Mouse (Mus musculus) midbrain, embryonic 10.5 days (tissue): ENCODE measurements around the gene Cant1. TPM values are rescaled to one million over a fixed set of nuclear protein-coding genes. Genes with fewer than 3 reads are reported as not detected.

ENCODE experiments used
- DNase-seq: peaks from one replicate; pipeline ENCODE4 v3.0.0-alpha.2; 2017; ENCODE audit warnings: low spot score
- H3K27ac ChIP-seq: fragments of 300-500 bp; sonication (generic); replicated peaks from 2 replicates; pipeline ENCODE4 v1.5.1; 2016; ENCODE audit warnings: mild to moderate bottlenecking
- H3K27me3 ChIP-seq: fragments of 300-500 bp; sonication (generic); 2 replicates; pipeline ENCODE4 v1.6.1; 2016; ENCODE audit warnings: low read depth, mild to moderate bottlenecking; ENCODE audit not compliant: poor library complexity, severe bottlenecking
- H3K36me3 ChIP-seq: fragments of 300-500 bp; sonication (generic); 2 replicates; pipeline ENCODE4 v1.6.1; 2016; ENCODE audit warnings: mild to moderate bottlenecking, moderate library complexity
- H3K4me1 ChIP-seq: fragments of 300-500 bp; sonication (generic); 2 replicates; pipeline ENCODE4 v1.6.1; 2016
- H3K4me3 ChIP-seq: fragments of 300-500 bp; sonication (generic); 2 replicates; pipeline ENCODE4 v1.5.1; 2016; ENCODE audit warnings: mild to moderate bottlenecking, moderate library complexity
- H3K9me3 ChIP-seq: fragments of 300-500 bp; sonication (generic); replicated peaks from 2 replicates; pipeline ENCODE4 v1.6.1; 2016; ENCODE audit warnings: mild to moderate bottlenecking
- WGBS: fragments of 180-500 bp; shearing (Covaris S2); methylation state at CpG from one replicate; pipeline ENCODE4 v1.1.7; 2016; 5-methylcytosine and 5-hydroxymethylcytosine counted together
- polyA plus RNA-seq: library from polyadenylated mRNA; unstranded; fragments of >200 nt; fragmentation: Nextera tagmentation; extraction: Ambion mirVana; gene quantifications from 2 replicates; pipeline ENCODE4 v1.2.1, GENCODE M21; 2016

The Cant1 gene
- polyA plus RNA-seq, 1 experiment from 2014 or later = 22.8 TPM

DNA sequence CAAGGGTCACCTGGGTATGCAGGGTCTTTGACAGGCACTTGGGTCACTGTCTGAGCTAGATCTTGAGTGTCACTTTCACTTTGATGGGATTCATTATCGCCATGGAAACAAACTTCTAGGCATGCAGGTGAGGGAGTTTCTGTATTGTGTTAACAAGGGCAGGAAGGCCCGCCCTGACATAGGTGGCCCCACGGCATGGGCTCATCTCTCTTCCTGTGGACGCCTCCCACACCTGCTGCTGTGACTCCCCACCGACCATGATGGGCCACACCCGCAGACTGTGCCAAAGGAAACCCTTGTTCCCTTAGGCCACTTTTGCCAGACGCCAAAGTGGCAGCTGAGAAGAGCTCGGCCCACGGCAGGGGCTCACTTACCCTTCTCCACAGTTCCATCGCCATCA, 8.4 kb downstream of the Cant1 start:
- Histone ChIP-seq H3K36me3 (peaks cover 92% of the 10 kb centered on the region), H3K4me3 (no peak overlapping the region), H3K9me3 (no peaks in the 10 kb centered on the region), H3K27me3 (no peaks in the 10 kb centered on the region), H3K27ac (no peak overlapping the region), H3K4me1 (0 out of 2 replicates have a peak, but pooled peaks cover 3% of the 10 kb centered on the region)
- no peak for DNase-seq
- 95% methylated on average over 10 of the region's 10 CpGs for WGBS

DNA sequence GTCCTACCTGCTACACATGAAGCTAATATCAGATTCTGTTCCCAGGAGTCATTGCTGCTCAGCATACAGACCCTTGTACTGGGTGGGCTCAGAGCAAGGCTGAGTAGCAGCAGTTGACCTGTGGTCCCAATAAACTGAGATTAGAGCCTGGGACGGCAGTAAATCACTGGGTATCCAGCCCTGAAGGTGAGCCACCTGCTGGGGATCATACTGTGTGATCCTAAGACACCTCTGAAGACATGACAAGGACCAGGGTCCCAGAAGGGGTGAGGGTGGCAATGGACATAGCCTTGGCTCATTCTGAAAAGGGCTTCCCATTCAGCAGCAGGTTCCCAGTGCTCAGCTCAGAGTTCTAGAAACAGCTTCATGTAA, 8.8 kb downstream of the Cant1 start:
- DNase-seq = no peak
- H3K4me1 ChIP-seq = 0 out of 2 replicates have a peak, but pooled peaks cover 3% of the 10 kb centered on the region
- no peaks in the 10 kb centered on the region for H3K27me3 ChIP-seq
- H3K9me3 ChIP-seq = no peaks in the 10 kb centered on the region
- no peak overlapping the region for H3K4me3 ChIP-seq
- H3K36me3 ChIP-seq = peaks cover 92% of the 10 kb centered on the region
- no peak overlapping the region for H3K27ac ChIP-seq
- WGBS = 84% methylated on average over 1 of the region's 1 CpGs

DNA sequence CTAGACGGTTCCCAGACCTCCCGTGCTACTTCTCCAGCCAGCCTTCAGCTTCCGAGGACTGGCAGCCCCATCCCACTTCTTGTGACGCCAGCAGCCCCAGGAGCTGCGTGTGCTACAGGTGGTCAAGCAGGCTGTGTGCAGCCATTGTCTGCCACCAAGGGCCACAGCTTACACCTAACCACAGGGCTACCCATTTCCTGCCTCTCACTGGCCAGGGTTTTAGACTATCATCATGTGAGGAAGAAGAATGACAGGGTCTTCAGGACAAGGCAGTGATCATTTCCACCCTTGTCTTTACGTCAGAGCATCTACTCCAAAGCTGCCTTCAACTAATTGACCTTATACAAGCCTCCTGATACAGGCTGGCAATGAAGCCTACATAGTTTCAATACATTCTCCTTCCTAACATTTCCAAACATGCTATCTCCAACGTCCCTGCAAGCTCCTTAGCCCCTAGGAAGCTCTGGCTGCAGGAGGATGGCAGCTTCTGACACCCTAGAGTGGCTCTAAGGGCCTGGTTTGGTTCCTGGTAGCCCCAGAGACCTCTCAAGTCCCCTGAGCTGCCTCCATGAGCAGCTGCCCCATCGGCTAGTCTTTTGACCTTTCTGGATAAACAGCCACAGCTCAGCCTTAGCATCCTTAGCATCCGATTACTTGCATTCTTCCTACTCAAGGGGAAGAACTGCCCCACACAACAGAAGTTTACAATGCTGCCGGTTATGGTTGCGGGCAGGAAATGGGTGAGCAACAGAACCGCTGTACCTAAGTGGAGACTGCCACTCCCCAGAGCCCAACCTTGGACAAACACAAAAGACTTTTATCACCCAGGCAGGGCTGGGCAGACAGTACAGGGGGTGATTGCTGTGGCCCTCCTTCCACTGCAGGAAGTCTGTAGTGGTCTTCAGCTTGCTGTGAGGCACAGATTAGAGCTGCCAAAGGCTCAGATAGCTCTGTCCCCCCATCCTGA, 9.5 kb downstream of the Cant1 start:
- Histone ChIP-seq H3K27ac (no peak overlapping the region), H3K4me1 (0 out of 2 replicates have a peak, but pooled peaks cover 3% of the 10 kb centered on the region), H3K36me3 (peaks cover 86% of the 10 kb centered on the region), H3K27me3 (no peaks in the 10 kb centered on the region), H3K9me3 (no peaks in the 10 kb centered on the region), H3K4me3 (no peak overlapping the region)
- 89% methylated on average over 12 of the region's 12 CpGs for WGBS
- DNase-seq = no peak

DNA sequence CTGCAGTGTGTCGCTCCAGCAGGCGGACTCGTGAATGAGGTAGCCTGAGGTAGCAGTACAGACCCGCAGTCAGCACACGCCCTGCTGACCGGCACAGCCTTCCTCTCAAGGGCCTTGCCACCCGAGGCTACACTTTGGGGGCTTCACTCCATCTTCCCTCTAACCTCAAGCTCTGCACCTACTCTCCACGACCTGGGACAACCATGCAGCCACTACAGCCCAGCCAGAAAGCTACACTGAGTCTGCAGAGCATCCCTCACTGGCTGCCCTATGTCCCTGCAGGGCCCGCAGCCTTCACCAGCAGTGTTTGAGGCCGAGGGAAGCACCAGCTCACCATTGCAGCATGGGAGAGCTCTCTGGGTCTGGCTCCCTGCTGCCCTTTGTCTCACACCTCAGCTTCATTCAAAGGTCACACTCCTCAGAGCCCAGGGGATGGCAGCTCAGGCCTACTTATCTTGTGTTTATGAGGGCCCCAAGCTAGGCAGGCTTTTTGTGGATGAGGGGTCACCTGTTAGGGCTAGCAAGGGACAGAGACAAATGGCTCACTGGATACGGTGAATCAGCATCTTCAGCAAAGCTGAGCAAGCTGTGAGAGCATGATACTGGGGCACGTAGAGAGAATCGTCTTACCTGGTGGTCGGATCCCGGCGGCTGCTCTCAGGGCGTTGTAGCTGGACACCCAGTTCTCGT, 10.7 kb downstream of the Cant1 start:
- no peak overlapping the region for H3K27ac ChIP-seq

DNA sequence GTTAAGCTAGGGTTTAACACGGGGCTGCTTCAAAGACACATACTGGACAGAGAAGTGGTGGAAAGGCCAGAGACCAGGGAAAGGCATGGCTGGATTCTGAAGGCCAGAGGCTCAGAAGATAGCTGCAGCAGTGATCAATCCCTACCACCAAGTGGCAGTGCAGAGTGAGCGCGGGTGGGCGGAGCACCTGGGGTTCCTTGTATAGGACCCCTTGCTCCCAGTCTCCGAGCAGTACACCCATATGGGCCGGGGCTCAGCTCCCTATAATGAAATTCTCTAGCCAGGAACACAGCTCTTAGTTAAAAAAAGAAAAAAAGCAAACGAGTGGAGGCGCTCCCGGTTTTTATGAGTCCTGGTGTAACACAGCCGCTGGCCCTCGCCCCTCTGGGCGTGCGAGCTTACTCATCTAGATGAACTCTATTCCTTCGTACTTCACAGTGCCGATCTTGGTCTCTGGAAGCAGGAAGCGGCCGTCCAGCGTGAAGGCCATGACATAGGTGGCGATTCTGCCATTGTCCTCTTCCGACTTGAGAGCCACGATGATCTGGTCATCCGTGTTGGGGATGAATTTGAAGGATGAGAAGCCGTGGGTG, 11.5 kb downstream of the Cant1 start:
- WGBS = 88% methylated on average over 23 of the region's 23 CpGs
- H3K27ac ChIP-seq = no peak overlapping the region
- H3K4me3 ChIP-seq = no peak overlapping the region
- H3K27me3 ChIP-seq = no peaks in the 10 kb centered on the region
- 0 out of 2 replicates have a peak, but pooled peaks cover 3% of the 10 kb centered on the region for H3K4me1 ChIP-seq
- H3K36me3 ChIP-seq = peaks cover 72% of the 10 kb centered on the region
- no peaks in the 10 kb centered on the region for H3K9me3 ChIP-seq
- DNase-seq = no peak

More for the DNA sequence above, 10.7 kb downstream of the Cant1 start:
- 0 out of 2 replicates have a peak, but pooled peaks cover 3% of the 10 kb centered on the region for H3K4me1 ChIP-seq
- H3K4me3 ChIP-seq = no peak overlapping the region
- H3K36me3 ChIP-seq = peaks cover 75% of the 10 kb centered on the region
- H3K9me3 ChIP-seq = no peaks in the 10 kb centered on the region
- H3K27me3 ChIP-seq = no peaks in the 10 kb centered on the region
- DNase-seq = no peak
- WGBS = 86% methylated on average over 18 of the region's 18 CpGs

DNA sequence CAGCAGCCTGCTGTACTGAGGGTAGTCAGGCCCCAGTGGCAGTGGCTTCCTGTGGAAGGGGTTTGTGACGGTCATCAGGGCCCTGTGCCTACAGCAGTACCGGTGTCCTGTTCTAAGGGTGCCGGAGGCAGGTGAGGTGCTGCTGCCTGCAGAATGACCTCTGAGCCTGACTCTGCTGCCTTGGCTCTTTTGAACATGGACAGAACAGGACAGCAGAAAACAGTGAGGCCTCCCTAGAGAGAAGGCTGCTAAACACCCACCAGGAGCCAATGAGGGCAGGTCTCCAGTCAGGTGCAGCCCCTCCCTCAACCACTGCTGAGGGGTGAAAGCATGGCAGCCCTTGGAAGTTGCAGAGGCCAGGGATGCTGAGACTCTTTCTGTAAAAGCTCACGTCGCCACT, 12.4 kb downstream of the Cant1 start:
- H3K36me3 ChIP-seq = peaks cover 65% of the 10 kb centered on the region
- H3K4me3 ChIP-seq = no peak overlapping the region
- DNase-seq = no peak
- no peaks in the 10 kb centered on the region for H3K9me3 ChIP-seq
- no peak overlapping the region for H3K27ac ChIP-seq
- no peaks in the 10 kb centered on the region for H3K27me3 ChIP-seq
- peaks cover 7% of the 10 kb centered on the region; the same call in 1 of the 2 replicates for H3K4me1 ChIP-seq
- WGBS = 93% methylated on average over 5 of the region's 5 CpGs

DNA sequence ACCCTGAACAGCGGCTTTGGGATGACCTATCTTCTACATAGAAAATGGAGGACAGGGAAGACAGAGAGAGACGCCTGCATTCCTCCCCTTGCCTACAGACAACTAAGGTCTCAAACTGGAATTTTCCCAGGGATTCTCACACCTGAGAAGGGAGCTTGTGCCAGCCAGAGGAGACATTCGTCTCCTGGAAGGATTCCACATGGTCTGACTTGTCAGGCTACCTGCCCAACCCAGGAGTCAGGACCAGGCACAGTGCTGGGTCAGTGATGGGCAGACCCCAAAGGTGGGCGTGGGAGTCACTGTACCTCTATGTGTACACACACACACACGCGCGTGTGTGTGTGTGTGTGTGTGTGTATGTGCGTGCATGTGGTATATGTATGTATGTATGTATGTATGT, 13.6 kb downstream of the Cant1 start:
- Histone ChIP-seq H3K27me3 (no peaks in the 10 kb centered on the region), H3K27ac (no peak overlapping the region), H3K4me3 (no peak overlapping the region), H3K36me3 (peaks cover 53% of the 10 kb centered on the region), H3K4me1 (peaks cover 11% of the 10 kb centered on the region; the same call in 1 of the 2 replicates), H3K9me3 (no peaks in the 10 kb centered on the region)
- WGBS = 96% methylated on average over 8 of the region's 8 CpGs
- DNase-seq = no peak

DNA sequence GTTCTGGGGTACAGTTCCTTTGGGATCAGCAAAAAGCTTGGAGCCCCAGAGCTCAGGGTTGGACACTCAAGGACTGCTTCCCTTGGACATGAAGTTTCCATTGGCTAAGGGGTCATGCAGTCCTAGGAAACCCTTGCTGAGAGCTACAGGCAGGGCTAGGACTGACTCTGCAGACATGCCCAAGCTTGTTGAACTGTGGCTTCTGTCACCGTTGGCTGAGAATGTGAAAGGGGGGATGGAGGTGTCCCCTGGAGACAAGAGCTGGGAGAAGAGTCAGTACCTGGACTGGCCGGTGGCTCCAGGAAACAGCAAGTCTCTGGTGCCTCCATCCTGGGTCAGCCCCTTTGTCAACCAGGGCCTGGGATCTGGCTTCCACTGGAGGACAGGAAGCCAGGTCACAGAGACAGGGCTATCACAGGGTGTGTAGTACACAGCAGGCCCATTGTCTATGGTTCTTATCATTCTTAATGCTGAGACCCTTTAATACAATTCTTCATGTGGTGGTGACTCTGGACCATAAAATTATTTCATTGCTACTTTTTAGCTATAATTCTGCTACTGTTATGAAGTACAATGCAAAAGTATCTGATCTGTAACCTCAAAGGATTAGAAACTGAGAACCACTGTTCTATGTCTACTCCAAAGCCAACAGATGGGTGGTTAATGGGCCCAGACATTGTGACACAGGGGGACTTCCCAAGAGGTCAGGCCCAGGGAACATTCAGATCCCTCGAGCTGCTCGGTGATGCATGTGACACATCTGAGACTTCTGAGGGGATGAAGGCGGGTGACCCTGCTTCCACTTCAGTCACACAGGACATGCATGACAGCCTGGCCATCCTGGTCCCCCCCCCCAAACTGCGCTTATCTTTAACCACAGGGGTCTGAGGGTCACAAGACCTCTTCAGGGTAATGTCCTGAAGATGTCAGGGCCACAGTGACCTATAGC, 14.7 kb downstream of the Cant1 start:
- Histone ChIP-seq H3K4me1 (peaks cover 17% of the 10 kb centered on the region; the same call in 1 of the 2 replicates), H3K36me3 (peaks cover 42% of the 10 kb centered on the region), H3K9me3 (no peaks in the 10 kb centered on the region), H3K4me3 (no peak overlapping the region), H3K27me3 (no peaks in the 10 kb centered on the region), H3K27ac (no peak overlapping the region)
- WGBS = 77% methylated on average over 6 of the region's 6 CpGs
- DNase-seq = no peak

DNA sequence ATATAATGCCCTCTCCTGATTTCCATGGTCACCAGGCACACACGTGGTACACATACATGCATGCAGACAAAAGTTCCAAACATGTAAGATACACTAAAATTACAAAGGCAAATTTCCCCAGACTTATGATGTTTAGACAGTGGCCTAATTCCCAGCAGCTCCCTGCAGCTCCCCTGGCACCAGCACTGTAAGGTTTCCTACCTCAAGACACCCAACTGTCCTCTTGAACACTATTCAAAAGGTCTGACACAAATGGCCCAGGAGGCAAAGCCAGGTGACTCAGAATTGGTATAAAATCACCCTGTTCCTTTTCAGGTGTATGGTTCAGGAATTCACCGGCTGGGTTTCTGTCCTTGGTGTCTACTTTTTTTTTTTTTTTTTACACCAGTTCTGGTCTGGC, 15.7 kb downstream of the Cant1 start:
- H3K4me3 ChIP-seq = no peak overlapping the region
- peaks cover 17% of the 10 kb centered on the region; the same call in 1 of the 2 replicates for H3K4me1 ChIP-seq
- WGBS = 93% methylated on average over 2 of the region's 2 CpGs

DNA sequence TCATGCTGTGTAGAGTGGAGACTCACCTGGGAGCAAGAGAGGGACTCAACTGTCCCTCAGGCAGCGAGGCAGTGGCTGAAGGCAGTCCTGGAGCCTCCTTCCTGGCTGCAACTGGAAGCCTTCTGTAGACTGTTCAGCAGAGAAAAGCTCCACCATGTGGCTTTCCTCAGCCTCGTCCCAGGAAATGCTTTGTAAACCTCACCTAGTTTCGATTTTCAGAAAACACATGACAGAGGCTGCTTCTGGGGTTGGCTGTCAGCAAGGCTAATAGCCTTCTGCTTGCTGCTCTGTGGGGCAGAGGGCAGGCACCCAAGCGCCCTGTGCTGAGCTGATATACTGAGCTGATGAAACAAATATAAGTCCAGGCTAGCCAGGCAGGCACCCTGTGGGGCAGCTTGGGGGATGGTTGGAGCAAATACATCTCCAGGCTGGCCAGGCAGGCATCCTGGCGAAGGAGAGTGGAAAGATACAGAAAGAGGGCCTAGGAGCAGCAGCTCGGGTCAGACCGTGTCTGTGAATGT, 17.1 kb downstream of the Cant1 start, which contains the start of gene Lgals3bp:
Gene Lgals3bp (minus strand): TSS at position 333 of the 521 bp plus-strand sequence.
- no peak for DNase-seq
- no peaks in the 10 kb centered on the region for H3K9me3 ChIP-seq
- WGBS = 65% methylated on average over 7 of the region's 7 CpGs
- H3K4me3 ChIP-seq = no peak within 1 kb of the TSS
- H3K4me1 ChIP-seq = peaks cover 17% of the 10 kb centered on the region; the same call in 1 of the 2 replicates
- no peaks in the 10 kb centered on the region for H3K27me3 ChIP-seq
- H3K27ac ChIP-seq = no peak within 1 kb of the TSS; the same call in 1 of the 2 replicates
- H3K36me3 ChIP-seq = peaks cover 18% of the 10 kb centered on the region

More for the DNA sequence above, 15.7 kb downstream of the Cant1 start:
- no peak for DNase-seq
- peaks cover 32% of the 10 kb centered on the region for H3K36me3 ChIP-seq
- H3K27me3 ChIP-seq = no peaks in the 10 kb centered on the region
- H3K9me3 ChIP-seq = no peaks in the 10 kb centered on the region
- no peak overlapping the region for H3K27ac ChIP-seq

DNA sequence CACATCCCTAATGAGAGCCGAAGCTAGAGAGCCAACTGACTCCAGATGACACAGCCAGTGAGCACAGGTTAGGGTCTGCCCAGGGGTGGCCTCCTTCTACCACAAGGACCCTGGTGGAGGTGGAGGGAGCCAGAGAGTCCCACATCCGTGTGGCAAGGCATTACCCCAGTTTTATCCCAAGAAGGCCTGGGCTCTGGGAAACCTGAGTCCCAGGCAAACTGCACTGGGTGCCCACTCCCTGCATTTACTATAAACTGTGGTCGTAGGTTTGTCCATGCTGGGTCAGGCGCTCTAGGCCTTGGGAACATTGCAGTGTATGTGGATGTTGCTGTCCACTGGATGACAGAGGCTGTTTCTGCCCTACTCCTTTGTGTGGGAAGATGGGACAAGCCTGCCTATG, 17.7 kb downstream of the Cant1 start:
- Histone ChIP-seq H3K36me3 (peaks cover 12% of the 10 kb centered on the region), H3K4me3 (no peak overlapping the region), H3K4me1 (peaks cover 17% of the 10 kb centered on the region; the same call in 1 of the 2 replicates), H3K27ac (no peak overlapping the region; the same call in 1 of the 2 replicates), H3K9me3 (no peaks in the 10 kb centered on the region), H3K27me3 (no peaks in the 10 kb centered on the region)
- no peak for DNase-seq
- WGBS = 87% methylated on average over 4 of the region's 4 CpGs
